Mouse (Mus musculus) heart, adult 8-10 months (tissue): Measurements from ENCODE around the gene a. TPM values are rescaled to one million over a fixed set of nuclear protein-coding genes. Genes with fewer than 3 reads are reported as not detected.
"Not testable (repeated sequence)": the region's sequence is repeated elsewhere in the genome, so short reads cannot be mapped to it uniquely, and the experiment has no call there.

Source experiments
- DNase-seq: peaks from one replicate; pipeline ENCODE4 v3.0.0; 2022; ENCODE audit warnings: low spot score
- total RNA-seq, 4 experiments: library from RNA; stranded (reverse); gene quantifications; 2 replicates each; pipeline ENCODE4 v1.2.4; 2022

Gene a
- total RNA-seq, 4 experiments from 2014 or later = not detected

DNA sequence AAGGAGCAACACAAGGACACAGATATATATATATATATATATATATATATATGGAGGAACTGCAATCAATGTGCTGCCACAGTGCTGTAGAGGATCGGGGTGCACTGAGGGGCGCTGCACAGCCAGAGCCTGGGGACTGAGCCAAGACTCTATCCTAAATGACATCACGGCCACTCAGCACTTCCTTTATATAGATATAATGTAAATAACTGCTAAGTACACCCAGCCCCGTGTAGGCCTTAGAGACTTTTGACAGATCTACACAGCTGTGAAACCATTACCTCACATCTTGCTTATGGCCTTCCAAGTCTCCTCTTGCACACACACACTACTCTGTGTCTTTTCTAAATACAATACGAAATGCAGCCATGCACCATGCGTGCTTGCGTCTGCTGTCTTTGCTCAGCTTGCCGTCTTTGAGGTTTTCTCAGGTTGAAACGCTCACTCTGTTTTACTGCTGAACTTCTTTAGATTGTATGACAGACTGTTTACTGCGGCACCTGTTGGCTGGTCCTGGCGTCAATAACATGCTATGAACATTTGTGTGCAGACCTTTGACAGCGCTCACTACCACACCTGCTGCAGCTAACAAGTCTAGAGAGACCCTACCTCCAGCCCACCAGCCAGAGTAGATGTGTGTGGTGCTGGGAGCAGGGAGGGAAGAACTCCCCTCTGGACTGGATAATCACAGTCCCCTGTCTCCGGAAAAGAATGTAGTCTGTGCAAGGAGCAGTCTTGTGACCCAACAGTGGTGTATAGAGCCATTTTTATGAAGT lies 126.9 kb downstream of the a start:
- DNase-seq = no peak

- DNase-seq = no peak
These were observed 129.7 kb downstream of the a start for GRCm38 (mm10) chr2:154920896-154921295.

DNA sequence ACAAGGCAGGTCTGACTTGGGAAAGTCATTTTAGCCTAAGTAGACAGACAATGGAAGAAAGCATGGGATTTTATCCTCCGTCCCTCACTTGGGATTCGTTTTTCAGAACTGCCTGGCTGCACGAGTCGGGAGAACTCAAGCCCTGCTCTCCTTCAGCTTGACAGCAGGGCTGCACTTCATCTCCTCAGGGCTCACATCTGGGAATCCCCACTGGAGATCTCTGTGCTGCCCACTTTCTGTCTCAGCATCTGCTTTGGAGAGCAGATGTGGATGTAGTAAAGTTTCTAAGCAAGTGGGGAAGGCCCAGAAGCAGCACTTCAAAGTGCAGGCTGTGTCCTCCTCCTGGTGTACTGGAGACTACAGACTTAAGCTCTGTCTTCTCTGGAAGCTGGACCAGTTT lies 130.9 kb downstream of the a start:
- DNase-seq = not testable (repeated sequence)

DNA sequence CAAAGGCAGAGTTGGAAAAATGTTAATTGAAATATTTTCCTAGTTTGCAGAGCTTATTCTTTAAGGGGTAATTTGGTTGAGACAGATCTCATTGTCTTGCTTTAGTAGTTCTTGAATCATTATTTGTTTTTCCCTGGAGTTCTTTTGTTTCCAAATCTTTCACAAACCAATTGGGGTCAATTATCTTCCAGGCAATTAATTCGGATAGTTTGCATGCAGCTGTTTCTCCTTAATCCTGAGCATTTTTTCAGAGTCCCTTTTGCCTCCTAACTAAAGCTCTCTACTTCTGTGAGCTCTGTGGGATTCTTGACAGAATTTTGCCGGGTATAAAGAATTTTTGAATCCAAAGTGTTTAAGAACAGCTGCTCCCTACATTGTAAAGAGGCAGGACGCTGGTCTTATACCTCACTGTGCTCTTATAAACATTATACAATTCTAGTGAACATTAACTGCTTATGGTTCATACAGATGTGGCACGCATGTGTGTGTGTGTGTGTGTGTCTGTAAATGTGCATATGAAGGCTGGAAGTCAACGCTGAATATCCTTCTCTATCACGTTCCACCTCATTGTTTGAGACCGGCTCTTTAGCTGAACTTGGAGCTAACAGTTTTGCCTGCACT lies 134.3 kb downstream of the a start:
- DNase-seq = no peak

- DNase-seq = no peak
These were observed 135.6 kb downstream of the a start for GRCm38 (mm10) chr2:154926843-154927242.

GRCm38 (mm10) chr2:154928298-154928697 lies 137.1 kb downstream of the a start:
- no peak for DNase-seq

GRCm38 (mm10) chr2:154933884-154934283 lies 142.7 kb downstream of the a start:
- DNase-seq = no peak

- DNase-seq = no peak
These were observed 144.9 kb downstream of the a start for GRCm38 (mm10) chr2:154936106-154936505.

GRCm38 (mm10) chr2:154936536-154937155 lies 145.4 kb downstream of the a start:
- DNase-seq = no peak

GRCm38 (mm10) chr2:154937547-154938390 lies 146.6 kb downstream of the a start:
- DNase-seq = no peak

GRCm38 (mm10) chr2:154941952-154942351 lies 150.8 kb downstream of the a start:
- DNase-seq = no peak

DNA sequence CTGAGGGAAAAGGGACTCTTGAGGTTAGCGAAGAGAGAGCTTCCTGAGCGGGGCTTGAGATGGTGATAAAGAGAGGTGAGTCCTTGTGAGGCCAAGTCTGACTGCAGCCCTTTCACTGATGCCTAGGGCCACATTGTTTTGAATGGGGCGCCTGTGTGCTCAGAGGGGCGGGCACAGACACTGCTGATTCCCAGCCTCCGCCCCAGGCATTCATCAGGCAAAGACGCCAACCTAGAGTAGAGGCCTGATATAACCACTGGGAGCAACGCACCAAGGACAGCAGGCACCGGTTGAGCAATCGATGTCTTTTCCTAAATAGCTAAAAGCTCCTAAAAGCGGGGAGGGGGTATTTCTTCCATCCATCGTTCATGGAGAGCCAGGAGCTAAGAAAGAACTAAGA lies 151.3 kb downstream of the a start:
- no peak for DNase-seq

DNA sequence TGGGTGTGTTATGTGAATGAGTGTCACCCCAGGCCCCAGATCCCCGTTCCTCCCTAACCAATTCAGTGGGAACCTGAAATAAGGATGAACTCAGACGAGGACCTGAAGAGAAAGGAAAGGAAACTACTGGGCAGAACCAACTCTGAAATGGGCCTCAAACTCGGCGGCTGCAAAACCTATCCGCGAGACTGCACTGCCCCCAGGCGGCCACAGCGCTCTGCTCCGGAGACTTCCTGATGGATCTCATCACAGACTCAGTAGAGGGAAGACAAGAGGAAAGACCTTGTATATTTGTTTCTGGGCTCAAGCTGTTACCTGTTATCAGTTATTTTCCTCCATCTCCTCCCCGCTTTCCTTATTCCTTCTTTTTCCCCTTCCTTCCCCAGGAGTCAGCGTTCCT lies 151.9 kb downstream of the a start:
- peak; percentile 72 for DNase-seq

- no peak for DNase-seq
These were observed 155.7 kb downstream of the a start for GRCm38 (mm10) chr2:154946921-154947320.

DNA sequence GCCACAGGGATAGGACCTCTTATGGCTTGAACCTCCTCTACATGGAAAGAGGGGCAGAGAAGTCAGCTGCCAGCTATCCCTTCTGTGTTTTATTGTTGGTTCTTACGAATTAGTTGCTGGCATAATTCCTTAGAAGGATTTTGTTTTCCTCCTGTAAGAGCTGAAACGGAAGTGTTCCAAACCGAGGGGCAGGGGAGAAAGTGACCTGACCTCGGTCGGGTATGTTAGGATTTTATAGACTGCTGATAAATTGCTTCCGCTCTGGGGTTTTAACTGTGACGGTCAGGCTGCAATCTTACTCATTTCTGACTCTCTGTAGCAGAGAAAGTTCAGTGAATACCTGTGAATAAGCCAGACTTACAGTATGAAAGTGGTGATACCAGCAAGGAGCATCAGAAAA lies 158.2 kb downstream of the a start:
- DNase-seq = no peak

DNA sequence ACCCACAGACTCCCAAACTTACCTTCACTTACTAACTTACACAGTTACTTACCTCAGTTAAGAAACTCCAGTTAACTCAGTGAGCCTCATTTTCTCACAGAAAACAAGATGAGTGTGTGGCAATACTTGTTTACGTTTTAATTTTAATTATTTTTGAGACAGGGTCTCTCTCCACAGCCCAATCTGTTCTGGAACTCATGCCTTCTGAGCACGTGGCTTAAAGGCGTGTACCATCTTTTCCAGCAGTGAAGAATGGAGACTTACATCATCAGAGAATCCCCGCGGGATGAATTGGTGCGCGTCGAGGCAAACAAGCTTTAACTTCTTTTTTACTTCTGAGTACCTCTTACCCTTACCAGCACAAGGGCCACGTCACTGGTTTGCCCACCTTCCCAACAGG lies 158.7 kb downstream of the a start:
- DNase-seq = no peak

DNA sequence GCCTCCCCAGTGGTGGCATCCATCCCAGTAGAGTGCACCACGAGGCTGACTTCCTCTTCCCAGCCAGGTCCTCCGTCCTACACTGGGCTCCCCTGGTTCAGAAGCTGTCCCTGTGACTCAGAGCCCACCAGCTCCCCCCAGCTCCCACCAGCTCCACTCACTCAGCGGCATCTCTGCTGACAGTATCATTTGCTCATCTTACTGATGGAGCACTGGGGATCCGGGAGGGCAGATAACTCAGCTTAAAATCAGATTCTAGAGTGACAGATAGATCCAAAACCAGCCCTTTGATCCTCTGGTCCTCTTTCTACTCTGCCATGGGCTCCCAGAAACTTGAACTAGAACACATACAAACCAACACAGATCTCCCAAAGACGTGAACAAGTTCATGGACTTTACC lies 159.4 kb downstream of the a start:
- DNase-seq = no peak

- DNase-seq = no peak
These were observed 168.3 kb downstream of the a start for GRCm38 (mm10) chr2:154959486-154959885.

- no peak for DNase-seq
These were observed 168.7 kb downstream of the a start for GRCm38 (mm10) chr2:154959909-154960308.

DNA sequence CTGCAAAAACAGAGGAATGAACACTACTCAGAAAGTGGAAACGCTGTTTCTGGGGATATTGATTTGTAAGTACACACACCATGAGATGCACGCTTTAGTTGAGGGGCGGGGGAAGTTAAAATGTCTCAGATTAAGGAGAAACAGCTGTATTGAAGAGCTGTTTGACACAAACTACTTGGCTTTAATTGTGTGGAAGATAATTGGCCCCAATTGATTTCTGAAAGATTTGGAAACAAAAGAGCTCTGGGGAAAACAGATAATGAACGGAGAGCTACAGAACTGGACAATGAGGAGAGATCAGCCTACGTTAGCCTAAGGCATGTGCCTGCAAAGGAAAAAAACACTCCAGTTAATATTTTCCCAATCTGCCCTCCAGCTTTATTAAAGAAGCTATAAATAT lies 172.0 kb downstream of the a start:
- no peak for DNase-seq

GRCm38 (mm10) chr2:154969740-154970397 lies 178.7 kb downstream of the a start:
- not testable (repeated sequence) for DNase-seq
